Mouse (Mus musculus) spleen, adult 18-20 months (tissue): Measurements from ENCODE around the gene Fat2.

Experiments used
- DNase-seq, 2 experiments: peaks; one replicate each; pipeline ENCODE4 v3.0.0; 2022; ENCODE audit warnings: mixed read lengths in 2 of 2

Fat2 gene

DNA sequence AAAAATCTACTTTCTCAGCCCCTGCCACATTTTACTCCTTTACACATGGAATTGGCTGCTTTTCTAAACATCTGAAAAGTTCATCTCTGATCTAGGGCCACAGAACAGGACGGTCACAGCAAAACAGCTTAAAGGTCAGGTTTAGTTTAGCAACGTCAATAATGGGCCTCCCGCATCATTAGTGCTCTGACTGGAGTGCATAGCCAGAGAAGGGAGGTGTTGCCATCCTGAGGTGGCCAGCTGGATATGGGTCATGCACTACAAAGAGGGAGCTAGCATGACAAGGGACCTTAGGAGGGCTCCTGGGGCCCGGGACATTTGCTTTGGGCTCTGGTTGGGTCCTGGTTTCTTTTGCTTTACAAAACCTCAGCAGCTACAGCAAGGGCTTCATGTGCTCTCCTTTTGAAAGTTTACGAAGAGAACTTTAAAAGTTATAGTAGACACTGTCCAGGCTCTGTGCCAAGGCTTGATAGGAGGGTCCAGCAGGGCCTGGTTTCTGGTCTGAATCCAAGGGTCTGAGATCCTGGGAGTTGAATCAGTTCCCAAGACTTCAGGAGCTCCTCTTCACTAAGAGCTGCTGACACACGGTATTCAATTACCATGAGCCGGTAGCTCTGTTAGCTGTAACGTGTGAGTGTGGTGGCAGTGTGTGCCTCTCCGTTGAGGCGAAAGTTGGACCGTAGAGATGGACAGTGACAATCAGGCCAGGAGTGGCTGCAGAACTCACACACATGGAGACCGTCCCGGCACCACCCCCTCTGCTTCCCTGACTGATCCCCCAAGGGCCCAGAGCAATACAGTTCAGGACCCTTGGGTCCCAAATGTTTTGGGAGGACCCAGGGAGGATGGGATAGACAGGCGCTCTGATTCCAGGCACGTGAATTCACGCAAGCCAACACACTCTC, 6.2 kb downstream of the Fat2 start:
- no peak for DNase-seq

DNA sequence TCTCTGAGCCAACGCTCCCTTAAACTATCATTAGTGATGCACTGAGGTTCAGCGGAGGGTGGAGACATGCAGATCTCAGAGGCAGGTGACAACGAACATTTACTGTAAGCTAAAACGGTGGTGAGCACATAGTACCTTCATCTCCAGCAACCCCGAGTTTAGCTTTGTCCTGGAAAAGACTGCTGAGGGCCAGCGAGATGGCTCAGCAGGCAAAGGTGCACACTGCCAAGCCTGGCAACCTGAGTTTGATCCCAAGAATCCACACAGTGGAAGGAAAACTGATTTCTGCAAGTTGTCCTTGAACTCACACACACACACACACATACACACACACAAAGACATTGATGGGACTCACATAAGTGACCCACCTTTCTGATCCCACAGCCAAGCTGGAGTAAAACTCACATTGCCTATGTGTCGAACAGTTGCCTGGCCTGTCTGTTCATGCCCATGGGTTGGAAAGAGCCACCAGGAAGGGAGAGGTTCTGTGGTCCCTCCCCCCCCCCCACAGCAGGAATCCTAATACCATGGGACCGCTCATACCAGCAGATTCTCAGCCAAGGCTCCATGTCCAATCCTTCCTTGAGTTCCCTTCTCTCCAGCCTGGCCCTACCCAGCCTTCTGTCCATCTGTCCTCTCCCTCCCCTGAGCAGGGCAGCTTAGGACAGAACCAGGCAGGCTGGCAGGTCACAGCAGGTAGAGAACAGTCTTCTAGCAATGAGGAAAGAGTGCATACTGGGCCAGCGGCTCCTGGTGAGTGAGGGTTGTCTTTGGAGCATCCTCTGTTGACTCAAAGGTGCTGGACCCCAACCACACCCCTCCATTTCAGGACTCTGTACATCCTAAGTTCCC, 8.6 kb downstream of the Fat2 start:
- DNase-seq: no peak

DNA sequence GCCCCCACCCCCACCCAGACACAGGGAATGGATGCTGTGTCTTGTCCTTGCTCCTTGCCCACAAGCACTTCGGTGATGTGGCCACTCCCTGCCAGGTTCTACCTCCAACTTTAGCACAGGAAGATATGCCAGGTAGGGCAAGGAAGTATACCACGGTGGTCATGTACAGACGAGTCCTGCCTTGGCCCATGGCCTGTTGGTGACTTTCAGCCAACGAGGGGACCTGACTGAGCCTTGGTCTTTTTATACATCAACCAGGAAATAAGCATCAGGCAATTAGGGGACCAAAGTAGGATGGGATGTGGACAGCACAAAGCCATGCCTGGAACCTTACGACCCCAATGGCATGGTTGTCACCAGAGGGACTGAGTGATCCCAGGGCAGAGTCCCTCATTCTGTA, 9.3 kb downstream of the Fat2 start:
- DNase-seq: no peak

DNA sequence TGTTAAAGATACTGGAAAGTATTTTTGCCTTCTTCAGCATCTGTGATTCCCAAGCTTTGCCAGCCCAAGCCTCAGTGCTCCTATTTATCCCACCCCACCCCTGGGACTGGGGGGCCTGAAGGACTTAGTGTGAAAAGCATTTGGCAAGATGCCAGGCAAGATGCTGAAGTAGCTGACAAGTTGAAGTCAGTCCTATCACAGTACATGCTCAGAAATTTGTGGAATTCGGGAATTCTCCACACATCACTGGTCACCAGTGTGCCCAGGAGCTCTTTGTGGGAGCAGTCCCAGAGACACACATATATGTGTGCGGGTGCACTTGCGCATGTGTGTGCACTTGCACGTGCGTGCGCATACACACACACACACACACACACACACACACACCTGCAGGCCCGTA, 10.2 kb downstream of the Fat2 start:
- DNase-seq: no peak

DNA sequence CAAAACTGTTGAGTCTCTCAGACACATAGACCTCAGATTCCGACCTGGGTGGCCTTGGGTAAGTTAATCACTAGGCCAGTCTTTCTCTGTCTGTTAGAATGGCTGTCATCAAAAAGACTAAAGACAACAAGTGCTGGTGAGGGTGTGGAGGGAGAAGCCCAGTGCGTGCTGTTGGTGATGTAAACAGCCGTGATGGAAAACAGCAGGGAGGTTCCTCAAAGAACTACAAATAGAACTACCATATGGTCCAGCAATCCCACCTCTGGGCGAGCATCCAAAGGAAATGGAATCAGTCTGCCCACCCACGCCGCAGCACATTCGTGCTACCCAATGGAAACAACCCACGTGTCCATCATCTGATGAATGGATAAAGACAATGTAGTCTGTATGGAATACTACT, 12.5 kb downstream of the Fat2 start:
- DNase-seq: no peak

DNA sequence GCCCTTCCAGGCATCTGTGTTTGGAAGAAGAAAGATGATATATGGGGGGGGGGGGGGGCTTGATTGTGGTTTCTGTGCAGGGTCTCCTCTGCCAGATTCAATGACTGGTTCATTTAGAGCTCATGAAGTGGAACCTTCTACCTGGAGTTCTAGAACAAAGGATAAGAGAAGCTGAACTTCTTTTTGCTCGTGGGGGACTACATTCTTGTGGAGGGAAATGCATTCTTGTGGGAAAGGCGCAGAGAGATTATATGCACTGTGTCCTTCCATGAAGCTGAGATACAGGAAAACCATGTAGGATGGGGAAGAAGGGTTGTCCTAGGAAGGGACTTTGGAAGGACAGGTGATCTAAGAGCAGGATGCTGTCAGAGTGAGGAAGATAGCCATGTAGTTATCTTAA, 15.4 kb downstream of the Fat2 start:
- no peak for DNase-seq

DNA sequence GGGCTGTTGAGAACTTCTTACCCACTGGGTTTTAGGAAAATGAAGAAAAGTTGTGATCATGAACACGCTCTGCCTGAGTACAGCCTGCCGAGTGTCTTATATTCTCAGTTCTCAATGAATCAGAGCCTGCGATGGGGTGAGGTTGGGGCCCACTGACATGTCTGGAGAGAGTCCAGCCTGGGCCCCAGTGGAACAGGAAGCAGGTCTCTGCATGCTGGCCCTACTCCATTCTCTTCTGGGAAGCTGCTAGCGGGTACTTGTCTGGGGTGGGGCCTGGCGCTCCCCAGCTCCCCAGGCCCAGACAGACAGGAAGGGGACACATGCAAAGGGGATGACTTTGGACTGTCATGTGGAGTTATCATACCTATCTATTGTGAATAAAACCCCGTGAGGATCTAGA, 20.4 kb downstream of the Fat2 start:
- no peak for DNase-seq

DNA sequence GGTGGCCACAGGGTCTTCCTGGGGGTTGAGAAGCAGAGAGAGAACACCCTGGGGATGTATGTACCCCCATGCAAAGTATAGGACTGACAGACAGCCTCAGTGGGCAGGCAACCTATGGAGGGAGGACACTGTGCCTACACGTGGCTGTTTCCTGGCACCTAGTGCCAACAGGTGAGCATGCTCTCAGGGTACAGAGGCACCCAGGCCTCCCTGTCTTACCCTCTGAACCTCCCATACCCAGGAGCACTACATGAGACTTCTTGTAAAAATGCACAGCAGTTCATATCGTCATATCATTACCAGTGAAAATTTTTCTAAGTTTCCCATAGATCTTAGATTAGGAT, 21.7 kb downstream of the Fat2 start:
- no peak for DNase-seq

DNA sequence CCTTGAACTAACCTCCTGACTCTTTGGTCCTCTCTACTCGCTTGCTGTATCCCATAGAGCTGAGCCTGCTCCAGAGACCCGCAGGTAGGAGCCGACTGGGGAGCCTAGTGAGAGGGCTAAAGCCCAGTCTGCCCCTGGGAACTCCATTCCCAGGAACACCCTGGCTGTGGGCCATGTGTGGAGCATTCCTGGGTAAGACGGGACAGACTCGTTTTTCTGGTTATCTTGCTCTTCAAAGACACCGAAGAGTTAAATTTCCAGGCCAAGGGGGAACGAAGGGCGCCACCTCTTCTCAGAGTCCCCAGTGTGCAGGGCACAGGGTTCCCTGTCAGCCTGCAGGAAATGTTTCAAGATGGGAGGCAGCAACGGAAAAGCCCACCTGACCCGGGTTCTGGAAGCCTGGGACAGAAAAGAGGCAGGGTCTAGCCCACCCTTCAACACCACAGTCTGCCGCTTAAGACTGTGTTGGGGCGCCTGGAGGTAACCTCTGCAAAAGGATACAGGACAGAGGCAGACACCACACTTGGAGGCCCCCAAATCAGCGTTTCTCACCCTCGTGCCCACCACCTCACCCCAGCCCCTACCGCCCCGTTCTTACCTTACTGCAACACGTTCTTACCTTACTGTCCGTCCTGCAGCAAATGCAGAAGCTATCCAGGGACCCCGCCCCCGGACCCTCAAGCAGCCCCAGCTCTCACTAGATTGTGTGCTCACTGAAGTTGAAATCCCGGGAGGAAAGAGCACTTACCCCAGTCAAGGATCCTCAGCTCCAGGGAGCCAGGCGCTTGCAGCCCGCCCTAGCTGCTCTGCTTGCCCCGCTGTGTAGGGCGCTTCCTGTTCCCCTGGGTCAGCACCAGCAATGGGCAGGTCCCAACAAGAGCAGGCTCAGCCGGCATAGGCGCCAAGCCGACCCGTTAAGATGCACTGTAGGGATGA, 22.3 kb downstream of the Fat2 start:
- DNase-seq: no peak

DNA sequence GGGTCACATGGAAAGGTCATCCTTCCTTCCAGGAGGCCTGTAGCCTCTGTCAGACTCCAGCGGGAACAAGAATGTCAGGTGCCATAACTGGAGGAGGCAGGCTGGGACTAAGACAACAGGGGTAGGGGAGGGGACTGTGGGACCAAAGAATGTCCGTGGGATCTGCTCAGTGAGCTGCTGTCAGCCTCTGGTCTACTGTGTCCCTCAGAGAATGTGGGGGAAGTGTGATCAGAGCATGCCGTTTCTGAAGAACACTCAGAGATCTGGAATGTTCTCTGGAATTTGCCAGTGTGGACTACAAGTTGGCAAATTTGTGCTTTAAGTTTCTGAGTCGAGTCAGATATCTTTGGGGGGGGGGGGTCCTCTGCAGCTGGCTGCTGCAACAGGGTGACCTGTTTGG, 34.0 kb downstream of the Fat2 start:
- DNase-seq: no peak

DNA sequence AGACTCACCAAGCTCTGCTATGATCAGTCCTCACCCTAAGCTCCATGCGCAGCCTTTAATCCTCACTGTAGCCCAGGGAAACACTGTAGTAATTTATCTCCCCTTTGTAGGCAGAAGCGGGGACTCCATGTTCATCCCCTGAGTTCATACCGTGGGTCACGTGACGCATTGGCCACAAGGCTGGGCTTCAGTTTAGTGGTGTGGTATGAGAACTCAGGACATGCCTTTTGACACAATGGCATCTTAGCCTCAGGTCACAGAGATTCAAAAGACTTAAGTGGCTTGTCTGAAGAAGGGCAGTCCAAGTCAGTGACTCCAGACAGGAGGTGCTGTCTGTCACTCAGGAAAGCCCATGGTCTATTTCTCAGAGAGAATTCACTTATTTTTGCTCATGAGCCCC, 43.2 kb downstream of the Fat2 start:
- DNase-seq: no peak

DNA sequence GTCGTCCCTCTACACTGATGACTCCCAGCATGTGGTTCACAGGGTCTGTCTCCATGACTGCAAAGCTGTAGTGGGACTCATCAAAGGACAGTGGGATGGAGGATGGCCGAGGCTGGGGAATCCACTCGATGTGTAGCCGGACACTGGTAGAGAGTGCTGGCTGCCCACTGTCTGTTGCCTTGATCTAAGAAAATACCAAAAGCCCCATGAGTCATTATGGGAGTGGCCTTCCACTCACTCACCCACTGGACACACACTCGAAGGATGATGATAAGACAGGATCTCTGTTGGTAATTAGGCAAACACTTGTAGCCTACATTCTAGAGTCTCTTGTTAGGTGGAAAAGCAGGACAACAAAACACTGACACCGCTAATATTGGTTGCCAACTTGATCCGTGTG, 44.5 kb downstream of the Fat2 start:
- no peak for DNase-seq

DNA sequence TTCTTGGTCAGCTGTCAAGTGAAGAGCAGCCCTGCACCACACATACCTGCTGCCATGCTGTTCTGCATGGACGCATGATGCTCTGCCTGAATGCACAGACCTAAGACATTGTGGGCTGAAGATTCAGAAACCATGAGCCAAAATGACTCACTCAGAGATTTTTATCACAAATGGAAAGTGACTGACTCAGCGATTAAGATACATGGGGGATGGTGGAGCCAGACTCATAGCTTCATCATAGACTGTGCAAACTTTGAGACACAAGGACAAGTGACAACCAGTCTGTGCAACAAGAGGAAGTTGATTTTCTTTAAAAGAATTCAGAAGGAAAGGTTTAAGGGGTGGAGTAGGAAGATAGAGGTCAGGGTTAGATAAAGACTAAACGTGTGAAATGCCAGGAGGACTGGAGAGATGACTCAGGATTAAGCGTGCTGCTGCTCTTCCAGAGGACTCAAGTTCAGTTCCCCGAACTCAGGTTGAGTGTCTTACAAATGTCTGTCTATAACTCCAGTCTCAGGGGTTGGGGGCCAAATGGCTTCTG, 46.4 kb downstream of the Fat2 start:
- no peak for DNase-seq

DNA sequence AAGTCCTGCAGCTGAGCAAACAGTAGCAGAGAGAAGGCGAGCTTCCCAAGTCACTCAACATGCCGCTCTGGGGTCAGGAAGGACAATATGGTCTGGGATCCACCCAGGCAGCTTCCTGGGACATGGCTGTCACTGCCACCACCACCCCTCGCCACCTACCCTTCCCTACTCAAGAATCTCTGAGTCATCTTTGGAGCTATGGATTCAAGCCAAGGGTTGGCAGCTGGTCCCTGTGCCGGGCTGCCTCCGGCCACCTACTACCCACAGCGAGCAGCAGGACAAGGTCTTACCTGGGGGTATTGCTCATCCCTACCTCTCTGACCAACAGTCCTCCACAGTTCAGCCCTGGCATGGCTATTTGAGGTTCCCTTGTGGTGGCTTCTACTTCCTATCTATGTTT, 61.6 kb downstream of the Fat2 start:
- DNase-seq: no peak

DNA sequence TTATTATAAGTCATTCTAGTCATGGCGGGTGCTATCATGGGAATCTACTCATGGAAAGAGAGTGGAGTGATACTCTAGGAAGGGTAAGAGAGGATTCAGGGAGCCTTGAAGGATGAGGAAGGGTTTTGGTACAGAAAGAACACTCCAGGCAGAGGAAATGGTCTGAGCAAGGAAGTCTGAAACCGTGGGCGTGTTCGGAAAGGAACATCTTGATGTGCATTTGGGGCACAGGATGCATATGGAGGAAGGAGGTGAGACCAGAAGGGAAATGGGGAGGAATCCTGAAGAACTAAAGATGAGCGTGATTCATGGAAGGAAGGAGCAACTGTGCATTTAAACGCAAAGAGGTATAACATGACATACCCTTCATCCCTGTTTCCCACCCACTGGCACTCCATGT, 67.8 kb downstream of the Fat2 start:
- DNase-seq: no peak

DNA sequence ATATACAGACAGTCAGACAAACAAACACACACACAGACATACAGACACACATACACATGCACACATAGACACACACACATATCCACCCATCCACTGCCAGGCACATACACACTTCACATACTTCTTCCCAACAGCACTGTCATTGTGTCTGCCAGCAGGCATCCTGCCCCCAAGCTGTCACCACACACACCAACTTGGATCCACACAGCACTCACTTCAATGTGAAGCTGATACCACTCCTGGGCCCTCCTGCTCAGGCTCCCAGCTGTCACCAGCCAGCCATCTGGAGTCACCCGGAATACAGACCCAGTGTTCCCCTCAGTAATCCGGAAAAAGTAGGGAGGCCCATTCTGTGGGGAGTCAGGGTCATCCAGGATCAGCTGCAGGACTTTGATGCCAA, 70.7 kb downstream of the Fat2 start:
- DNase-seq: no peak

DNA sequence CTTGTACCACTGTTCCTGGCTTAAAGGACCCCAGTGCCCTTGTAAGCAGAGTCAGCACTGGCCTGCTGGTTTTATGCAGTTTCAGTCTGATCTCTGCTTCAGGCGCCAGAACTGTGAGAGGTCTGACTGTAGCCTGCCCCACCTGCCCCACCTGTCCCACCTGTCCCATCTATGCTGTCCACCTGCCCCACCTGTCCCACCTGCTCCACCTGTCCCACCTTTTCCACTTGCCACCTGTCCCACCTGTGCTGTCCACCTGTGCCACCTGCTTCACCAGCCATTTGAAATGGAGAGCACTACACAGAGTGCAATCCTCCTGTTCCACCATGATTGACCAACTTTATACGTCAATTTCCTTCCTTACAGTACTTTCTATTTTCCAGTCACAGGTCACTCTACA, 72.0 kb downstream of the Fat2 start:
- DNase-seq: no peak

DNA sequence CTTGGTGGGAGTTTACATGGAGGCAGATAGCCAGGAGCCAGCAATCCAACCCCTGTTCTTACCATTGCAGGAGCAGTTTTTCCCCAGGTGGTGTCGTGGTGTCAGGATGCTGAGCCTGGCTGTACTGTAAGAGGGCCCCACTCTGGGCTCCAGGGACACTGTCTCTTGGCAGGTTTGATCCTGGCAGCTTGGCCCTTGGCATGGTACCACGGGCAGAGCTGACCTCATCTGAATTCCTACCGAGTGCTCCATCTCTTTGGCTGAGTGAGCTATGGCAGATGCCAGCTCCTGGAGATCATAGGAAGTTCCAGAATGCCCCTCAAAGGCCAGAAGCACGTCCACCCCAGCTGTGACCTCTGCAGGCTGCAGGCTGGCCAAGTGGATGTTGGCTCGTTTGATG, 74.4 kb downstream of the Fat2 start:
- DNase-seq: no peak

DNA sequence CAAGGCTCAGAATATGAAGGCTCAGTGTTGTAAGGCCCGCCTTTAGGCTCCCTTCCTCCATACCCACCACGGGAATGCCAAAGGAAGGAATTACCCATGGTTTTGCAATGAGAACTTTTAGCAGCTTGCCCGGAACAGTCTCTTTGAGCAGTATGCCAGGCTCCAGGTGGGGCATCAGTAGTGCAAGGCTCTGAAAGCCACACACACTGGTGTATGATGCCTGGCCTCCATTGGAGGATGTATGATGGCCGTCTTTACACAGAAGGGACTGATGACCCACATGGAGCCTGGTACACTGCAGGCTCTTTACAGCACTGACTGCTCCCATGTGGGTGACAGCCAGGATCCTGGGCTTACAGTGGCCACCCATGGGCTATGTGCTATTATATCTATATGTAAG, 75.3 kb downstream of the Fat2 start:
- DNase-seq: no peak

DNA sequence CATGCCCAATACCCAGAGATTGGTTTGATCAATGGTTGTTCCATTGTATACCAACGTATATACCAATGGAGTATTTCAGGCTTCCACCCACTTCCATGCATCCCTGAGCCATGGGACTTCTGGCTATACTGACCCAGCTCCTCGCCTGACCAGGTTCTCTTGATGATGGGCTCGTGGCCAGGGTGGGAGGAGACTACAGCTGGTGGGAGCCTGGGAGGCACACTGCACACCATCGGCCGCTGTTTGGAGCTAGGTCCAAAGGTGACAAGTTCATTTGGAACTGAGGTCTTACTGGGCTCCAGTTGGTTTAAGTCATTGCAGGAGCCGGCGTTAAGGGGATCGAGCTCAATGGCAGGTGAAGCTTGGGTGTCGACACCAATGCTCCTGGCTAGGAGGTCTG, 83.0 kb downstream of the Fat2 start:
- DNase-seq: no peak

DNA sequence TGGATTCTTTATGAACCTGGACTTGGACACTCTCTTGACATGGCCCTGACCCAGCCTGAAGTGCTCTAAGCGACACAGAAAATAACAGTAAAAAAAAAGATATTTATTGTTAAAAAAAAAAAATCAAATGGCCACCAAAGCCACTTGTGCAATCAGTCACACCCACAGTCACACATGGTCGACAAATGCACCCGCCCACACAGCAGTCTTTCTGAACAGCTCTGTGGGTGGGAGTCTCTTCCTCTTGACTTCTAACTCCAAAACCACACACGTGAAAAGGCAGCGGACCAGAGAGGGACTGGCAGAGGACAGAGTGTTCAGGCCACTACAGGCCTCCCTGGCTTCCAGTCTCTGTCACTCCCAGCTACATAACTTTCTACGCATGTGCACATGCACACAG, 85.8 kb downstream of the Fat2 start:
- DNase-seq: no peak

DNA sequence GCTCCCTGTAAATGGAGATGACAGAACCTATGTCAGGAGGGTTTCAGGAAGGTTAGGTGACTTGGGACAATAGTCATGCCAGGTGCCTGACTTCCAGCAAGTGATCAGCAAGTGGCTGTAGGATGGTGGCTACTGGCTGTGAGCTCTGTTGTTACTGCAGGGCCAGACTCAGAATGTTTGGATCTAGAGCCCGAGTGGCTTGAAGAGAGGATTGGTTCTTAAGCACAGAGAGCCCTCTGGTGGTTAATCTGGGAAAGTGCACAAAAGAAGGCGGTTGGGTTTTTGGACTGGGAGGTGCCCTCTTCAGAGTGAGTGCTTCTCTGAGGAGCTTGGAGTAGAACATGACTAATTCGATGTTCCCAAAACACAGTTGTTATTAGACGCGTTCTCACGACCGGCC, 95.8 kb downstream of the Fat2 start:
- DNase-seq: peak; percentile 33 to 50

DNA sequence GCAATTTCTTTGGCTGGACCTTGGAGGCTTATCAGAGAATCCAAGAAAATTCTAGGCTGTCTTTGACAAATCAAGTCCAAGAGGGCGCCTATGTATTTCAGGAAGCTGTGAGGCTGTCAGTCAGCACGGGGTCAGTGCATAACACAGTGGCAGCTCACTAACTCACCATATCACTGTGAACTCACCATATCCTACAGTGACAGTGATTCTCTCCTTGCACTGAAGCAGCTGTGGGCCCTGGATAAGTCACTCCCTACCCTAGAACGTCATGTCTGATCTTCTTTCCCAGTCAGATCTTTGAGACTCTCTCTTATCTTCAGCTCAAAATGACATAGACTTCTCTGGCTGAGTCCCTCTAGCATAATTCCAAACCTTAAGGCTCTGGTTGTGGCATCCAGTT, 96.9 kb downstream of the Fat2 start:
- no peak for DNase-seq
